Mouse (Mus musculus): ENCODE results near the gene Cmbl. TPM values are rescaled to one million over a fixed set of nuclear protein-coding genes. Genes with fewer than 3 reads are reported as not detected.

Cmbl gene
- polyA plus RNA-seq, 1 experiment, result 12.4 TPM

- H3K4me3 ChIP-seq (ENCODE audit: extremely low read depth, insufficient read depth, insufficient read length), result no peak overlapping the region
- H3K27me3 ChIP-seq (ENCODE audit: control insufficient read depth, insufficient read depth, low read length), result no peaks in the 10 kb centered on the region
- no peaks in the 10 kb centered on the region for H3K36me3 ChIP-seq (ENCODE audit: control insufficient read depth, insufficient read depth, low read length)
- H3K27ac ChIP-seq (ENCODE audit: insufficient read depth, low read length), result no peak overlapping the region
- TF ChIP-seq CTCF (IDR thresholded peaks at IDR 0.05; ENCODE audit: extremely low read depth, insufficient read depth, insufficient read length, insufficient replicate concordance), result no peak
- TF ChIP-seq POLR2A (IDR thresholded peaks at IDR 0.05; ENCODE audit: low read depth, low read length), result no peak
- no peak for DNase-seq (ENCODE audit: low read depth in 1 of 2, low spot score in 2 of 2)
- 73% methylated on average over 1 of the region's 1 CpGs for WGBS
- H3K4me1 ChIP-seq (ENCODE audit: control insufficient read depth, insufficient read depth, insufficient read length), result peaks cover 4% of the 10 kb centered on the region; the same call in 1 of the 2 replicates
Measured at GRCm38 (mm10) chr15:31540513-31540802, 24.7 kb upstream of the Cmbl start.

GRCm38 (mm10) chr15:31542013-31542958 is 22.9 kb upstream of the Cmbl start:
- no peak for TF ChIP-seq POLR2A (IDR thresholded peaks at IDR 0.05; ENCODE audit: low read depth, low read length)
- no peak for TF ChIP-seq CTCF (IDR thresholded peaks at IDR 0.05; ENCODE audit: extremely low read depth, insufficient read depth, insufficient read length, insufficient replicate concordance)
- Histone ChIP-seq H3K4me1 (ENCODE audit: control insufficient read depth, insufficient read depth, insufficient read length) (peaks cover 4% of the 10 kb centered on the region; the same call in 1 of the 2 replicates), H3K27me3 (ENCODE audit: control insufficient read depth, insufficient read depth, low read length) (no peaks in the 10 kb centered on the region), H3K36me3 (ENCODE audit: control insufficient read depth, insufficient read depth, low read length) (no peaks in the 10 kb centered on the region), H3K27ac (ENCODE audit: insufficient read depth, low read length) (no peak overlapping the region), H3K4me3 (ENCODE audit: extremely low read depth, insufficient read depth, insufficient read length) (no peak overlapping the region)
- WGBS, result 24% methylated on average over 10 of the region's 10 CpGs
- DNase-seq (ENCODE audit: low read depth in 1 of 2, low spot score in 2 of 2), result no peak

- Histone ChIP-seq H3K4me3 (ENCODE audit: extremely low read depth, insufficient read depth, insufficient read length) (no peak overlapping the region), H3K27me3 (ENCODE audit: control insufficient read depth, insufficient read depth, low read length) (no peaks in the 10 kb centered on the region), H3K27ac (ENCODE audit: insufficient read depth, low read length) (no peak overlapping the region), H3K36me3 (ENCODE audit: control insufficient read depth, insufficient read depth, low read length) (no peaks in the 10 kb centered on the region), H3K4me1 (ENCODE audit: control insufficient read depth, insufficient read depth, insufficient read length) (peaks cover 4% of the 10 kb centered on the region; the same call in 1 of the 2 replicates)
- 43% methylated on average over 3 of the region's 3 CpGs for WGBS
- no peak for DNase-seq (ENCODE audit: low read depth in 1 of 2, low spot score in 2 of 2)
- TF ChIP-seq CTCF (IDR thresholded peaks at IDR 0.05; ENCODE audit: extremely low read depth, insufficient read depth, insufficient read length, insufficient replicate concordance) (no peak), POLR2A (IDR thresholded peaks at IDR 0.05; ENCODE audit: low read depth, low read length) (no peak)
Measured at GRCm38 (mm10) chr15:31543246-31543645, 21.9 kb upstream of the Cmbl start.

GRCm38 (mm10) chr15:31545058-31545457 is 20.1 kb upstream of the Cmbl start:
- Histone ChIP-seq H3K27ac (ENCODE audit: insufficient read depth, low read length) (no peak overlapping the region), H3K4me1 (ENCODE audit: control insufficient read depth, insufficient read depth, insufficient read length) (peaks cover 4% of the 10 kb centered on the region; the same call in 1 of the 2 replicates), H3K4me3 (ENCODE audit: extremely low read depth, insufficient read depth, insufficient read length) (no peak overlapping the region), H3K27me3 (ENCODE audit: control insufficient read depth, insufficient read depth, low read length) (no peaks in the 10 kb centered on the region), H3K36me3 (ENCODE audit: control insufficient read depth, insufficient read depth, low read length) (no peaks in the 10 kb centered on the region)
- DNase-seq (ENCODE audit: low read depth in 1 of 2, low spot score in 2 of 2), result no peak
- no peak for TF ChIP-seq POLR2A (IDR thresholded peaks at IDR 0.05; ENCODE audit: low read depth, low read length)
- no peak for TF ChIP-seq CTCF (IDR thresholded peaks at IDR 0.05; ENCODE audit: extremely low read depth, insufficient read depth, insufficient read length, insufficient replicate concordance)
- WGBS, result 97% methylated on average over 1 of the region's 1 CpGs

GRCm38 (mm10) chr15:31546291-31546690 is 18.9 kb upstream of the Cmbl start:
- TF ChIP-seq CTCF (IDR thresholded peaks at IDR 0.05; ENCODE audit: extremely low read depth, insufficient read depth, insufficient read length, insufficient replicate concordance) (no peak), POLR2A (IDR thresholded peaks at IDR 0.05; ENCODE audit: low read depth, low read length) (no peak)
- DNase-seq (ENCODE audit: low read depth in 1 of 2, low spot score in 2 of 2), result no peak
- H3K4me3 ChIP-seq (ENCODE audit: extremely low read depth, insufficient read depth, insufficient read length), result no peak overlapping the region
- H3K36me3 ChIP-seq (ENCODE audit: control insufficient read depth, insufficient read depth, low read length), result no peaks in the 10 kb centered on the region
- peaks cover 4% of the 10 kb centered on the region; the same call in 1 of the 2 replicates for H3K4me1 ChIP-seq (ENCODE audit: control insufficient read depth, insufficient read depth, insufficient read length)
- H3K27ac ChIP-seq (ENCODE audit: insufficient read depth, low read length), result no peak overlapping the region
- 88% methylated on average over 6 of the region's 6 CpGs for WGBS
- H3K27me3 ChIP-seq (ENCODE audit: control insufficient read depth, insufficient read depth, low read length), result no peaks in the 10 kb centered on the region

- no peak for DNase-seq (ENCODE audit: low read depth in 1 of 2, low spot score in 2 of 2)
- Histone ChIP-seq H3K36me3 (ENCODE audit: control insufficient read depth, insufficient read depth, low read length) (no peaks in the 10 kb centered on the region), H3K27me3 (ENCODE audit: control insufficient read depth, insufficient read depth, low read length) (no peaks in the 10 kb centered on the region), H3K4me3 (ENCODE audit: extremely low read depth, insufficient read depth, insufficient read length) (no peak overlapping the region), H3K4me1 (ENCODE audit: control insufficient read depth, insufficient read depth, insufficient read length) (no peaks in the 10 kb centered on the region), H3K27ac (ENCODE audit: insufficient read depth, low read length) (no peak overlapping the region)
- WGBS, result 65% methylated on average over 5 of the region's 5 CpGs
- TF ChIP-seq CTCF (IDR thresholded peaks at IDR 0.05; ENCODE audit: extremely low read depth, insufficient read depth, insufficient read length, insufficient replicate concordance) (no peak), POLR2A (IDR thresholded peaks at IDR 0.05; ENCODE audit: low read depth, low read length) (no peak)
Measured at GRCm38 (mm10) chr15:31547421-31547820, 17.8 kb upstream of the Cmbl start.

- H3K27ac ChIP-seq (ENCODE audit: insufficient read depth, low read length), result no peak overlapping the region
- no peak for DNase-seq (ENCODE audit: low read depth in 1 of 2, low spot score in 2 of 2)
- H3K4me1 ChIP-seq (ENCODE audit: control insufficient read depth, insufficient read depth, insufficient read length), result no peaks in the 10 kb centered on the region
- H3K4me3 ChIP-seq (ENCODE audit: extremely low read depth, insufficient read depth, insufficient read length), result no peak overlapping the region
- TF ChIP-seq POLR2A (IDR thresholded peaks at IDR 0.05; ENCODE audit: low read depth, low read length) (no peak), CTCF (IDR thresholded peaks at IDR 0.05; ENCODE audit: extremely low read depth, insufficient read depth, insufficient read length, insufficient replicate concordance) (no peak)
- H3K36me3 ChIP-seq (ENCODE audit: control insufficient read depth, insufficient read depth, low read length), result no peaks in the 10 kb centered on the region
- no peaks in the 10 kb centered on the region for H3K27me3 ChIP-seq (ENCODE audit: control insufficient read depth, insufficient read depth, low read length)
- 90% methylated on average over 4 of the region's 4 CpGs for WGBS
Measured at GRCm38 (mm10) chr15:31550381-31550780, 14.8 kb upstream of the Cmbl start.
